Mouse (Mus musculus): ENCODE results near the gene Zfp770. TPM values are rescaled to one million over a fixed set of nuclear protein-coding genes. Genes with fewer than 3 reads are reported as not detected.
A peak's percentile ranks its signal among the peaks of the same experiment; 100 is the strongest.
"Not testable (repeated sequence)": the region's sequence is repeated elsewhere in the genome, so short reads cannot be mapped to it uniquely, and the experiment has no call there.

Zfp770 gene
- 19.4 and 20.2 TPM in 2 replicates for total RNA-seq (2015)
- 7.9 and 8.8 TPM in 2 replicates for total RNA-seq (2017)

DNA sequence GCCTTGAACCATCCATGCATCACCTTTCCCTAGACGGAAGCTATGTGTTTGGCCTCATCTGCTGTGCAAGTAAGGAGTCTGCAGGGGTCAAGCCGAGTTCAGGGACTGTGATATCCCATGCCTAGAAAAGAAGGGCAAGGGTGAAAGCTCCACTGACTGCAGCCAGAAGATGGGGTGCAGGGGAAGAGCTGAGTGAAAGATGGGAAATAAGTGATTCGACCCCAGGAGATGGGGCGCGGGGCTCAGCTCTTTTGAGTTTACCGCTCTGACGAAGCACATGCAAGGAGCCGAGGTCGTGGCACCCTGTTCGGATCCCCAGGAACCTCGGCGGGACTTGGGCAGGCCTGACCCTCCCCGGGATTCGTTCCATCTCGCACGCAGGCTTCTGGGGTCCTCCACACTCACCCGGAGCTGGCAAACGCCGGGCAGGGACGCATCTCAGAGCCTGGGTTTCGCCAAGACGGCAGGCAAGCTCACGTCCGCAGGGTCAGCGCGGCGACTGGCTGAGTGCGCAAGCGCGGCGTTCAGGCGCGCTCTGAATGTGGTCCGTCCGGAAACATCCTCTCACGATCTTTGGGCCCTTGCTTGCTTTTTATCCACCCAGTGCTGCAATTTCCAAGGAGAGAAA lies at the start of gene Zfp770:
Zfp770 (minus strand) TSS at position 538 of the 628 bp plus-strand sequence.
- peak; percentile 97 for ATAC-seq (replicated peaks; ENCODE audit: poor library complexity)

- no peak for ATAC-seq (replicated peaks; ENCODE audit: poor library complexity)
These were observed 48.2 kb upstream of the Zfp770 start for GRCm38 (mm10) chr2:114249440-114249839.

DNA sequence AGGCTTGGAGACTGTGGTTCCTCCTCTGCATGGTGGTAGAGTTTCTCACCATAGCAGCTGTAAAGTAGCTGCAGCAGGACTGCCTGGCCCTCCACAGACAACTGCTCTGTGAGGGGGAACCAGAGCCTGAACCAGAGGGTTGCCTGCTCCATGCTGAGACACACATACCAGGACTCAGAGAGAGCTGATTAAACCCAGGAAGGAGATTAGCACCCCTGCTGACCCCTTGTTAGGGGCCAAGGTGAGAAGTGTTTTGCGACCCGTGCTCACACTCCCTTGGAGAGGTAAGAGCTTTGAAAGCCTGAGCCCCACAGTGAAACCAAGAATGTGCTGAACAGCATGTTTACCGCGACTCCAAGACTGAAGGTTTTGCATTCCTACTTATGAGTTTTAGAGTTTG lies 36.4 kb upstream of the Zfp770 start:
- no peak for ATAC-seq (replicated peaks; ENCODE audit: poor library complexity)

DNA sequence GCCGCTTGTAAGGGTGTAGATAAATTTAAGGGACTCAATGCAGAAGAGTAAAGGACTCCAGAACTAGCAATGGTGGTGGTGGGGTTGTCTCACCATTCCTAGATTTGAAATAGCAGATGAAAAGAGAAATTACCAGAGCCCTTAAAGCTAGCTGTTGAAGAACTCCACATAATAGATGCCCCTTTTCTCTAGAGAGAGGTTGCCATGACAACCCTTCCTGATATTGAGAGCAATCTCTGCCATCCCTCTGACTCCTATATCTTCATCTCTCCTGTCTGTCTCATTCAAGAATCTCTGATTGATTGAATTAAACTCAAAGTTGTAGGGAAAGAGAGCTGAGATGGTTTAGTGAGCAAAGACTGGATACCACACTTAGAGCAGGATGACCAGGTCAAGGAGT lies 35.3 kb upstream of the Zfp770 start:
- no peak for ATAC-seq (replicated peaks; ENCODE audit: poor library complexity)

GRCm38 (mm10) chr2:114235584-114235983 lies 34.3 kb upstream of the Zfp770 start:
- ATAC-seq (replicated peaks; ENCODE audit: poor library complexity), result no peak

DNA sequence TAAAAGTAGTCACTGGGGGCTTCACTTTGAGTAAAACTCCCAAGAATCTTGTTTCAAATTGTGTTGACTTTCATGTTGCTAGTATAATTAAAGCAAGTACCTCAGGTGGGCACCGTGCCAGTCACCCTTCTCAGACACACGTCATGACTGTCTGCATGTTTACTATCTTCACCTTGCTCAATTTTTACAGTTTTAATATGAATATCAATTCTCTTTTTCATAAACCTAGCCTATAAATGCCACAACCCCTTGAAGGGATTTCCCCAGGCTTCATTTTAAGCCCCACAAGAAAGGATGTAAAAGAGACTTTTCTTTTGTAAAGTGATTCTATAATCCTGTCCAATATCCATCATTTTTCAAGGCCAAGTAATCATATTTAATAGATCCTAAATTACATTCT lies 30.0 kb upstream of the Zfp770 start:
- ATAC-seq (replicated peaks; ENCODE audit: poor library complexity), result no peak

- no peak for ATAC-seq (replicated peaks; ENCODE audit: poor library complexity)
These were observed 27.4 kb upstream of the Zfp770 start for GRCm38 (mm10) chr2:114228672-114229071.

GRCm38 (mm10) chr2:114205036-114205435 lies 3.8 kb upstream of the Zfp770 start:
- no peak for ATAC-seq (replicated peaks; ENCODE audit: poor library complexity)

GRCm38 (mm10) chr2:114201574-114201973 lies 305 bp upstream of the Zfp770 start:
- no peak for ATAC-seq (replicated peaks; ENCODE audit: poor library complexity)

GRCm38 (mm10) chr2:114196421-114196820 lies 4.8 kb downstream of the Zfp770 start:
- no peak for ATAC-seq (replicated peaks; ENCODE audit: poor library complexity)

GRCm38 (mm10) chr2:114186924-114187323 lies 14.3 kb downstream of the Zfp770 start, which contains the start of gene Aqr:
Aqr (minus strand) TSS chr2:114187024.
- ATAC-seq (replicated peaks; ENCODE audit: poor library complexity), result not testable (repeated sequence)

- no peak for ATAC-seq (replicated peaks; ENCODE audit: poor library complexity)
These were observed 23.2 kb downstream of the Zfp770 start for GRCm38 (mm10) chr2:114177802-114178733.

DNA sequence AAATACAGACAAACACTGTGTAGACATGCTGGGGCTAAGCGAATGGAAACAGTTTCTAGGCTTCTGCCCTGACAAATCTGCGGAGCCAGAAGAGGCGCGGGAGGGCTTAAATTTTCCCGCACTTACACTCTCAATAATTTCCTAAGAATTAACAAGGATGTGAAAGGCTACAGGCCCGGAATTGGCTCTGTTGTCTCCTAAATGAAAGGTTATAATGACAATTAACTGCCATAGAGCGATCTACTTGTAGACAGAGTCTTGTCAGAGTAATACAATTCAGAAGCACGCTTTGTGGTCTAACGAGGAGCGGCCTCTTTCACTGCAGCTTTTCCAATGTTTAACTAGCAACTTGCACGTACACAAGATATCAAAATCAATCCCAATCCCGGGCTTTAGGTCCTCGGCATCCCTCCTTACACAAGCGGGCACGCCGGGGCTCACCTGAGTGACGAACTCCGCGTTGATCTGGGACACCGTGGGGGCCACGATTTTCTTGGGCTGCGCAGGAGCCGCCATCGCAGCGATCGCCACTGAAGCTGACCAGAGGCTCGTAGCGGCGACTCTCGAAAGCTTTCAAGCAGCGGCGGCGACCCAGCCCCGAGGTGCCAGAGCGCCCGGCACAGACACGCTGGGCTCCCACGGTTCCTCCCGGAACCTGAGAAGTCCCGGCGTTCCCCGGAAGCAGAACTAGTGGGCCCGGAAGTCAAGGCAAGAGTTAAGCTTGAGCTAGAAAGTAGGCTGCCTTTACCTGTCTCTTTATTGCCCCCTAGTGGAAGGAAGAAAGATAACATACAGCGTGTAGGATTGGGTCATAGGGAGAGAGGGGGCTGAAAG lies 26.4 kb downstream of the Zfp770 start:
- ATAC-seq (replicated peaks; ENCODE audit: poor library complexity), result peak; percentile 99

DNA sequence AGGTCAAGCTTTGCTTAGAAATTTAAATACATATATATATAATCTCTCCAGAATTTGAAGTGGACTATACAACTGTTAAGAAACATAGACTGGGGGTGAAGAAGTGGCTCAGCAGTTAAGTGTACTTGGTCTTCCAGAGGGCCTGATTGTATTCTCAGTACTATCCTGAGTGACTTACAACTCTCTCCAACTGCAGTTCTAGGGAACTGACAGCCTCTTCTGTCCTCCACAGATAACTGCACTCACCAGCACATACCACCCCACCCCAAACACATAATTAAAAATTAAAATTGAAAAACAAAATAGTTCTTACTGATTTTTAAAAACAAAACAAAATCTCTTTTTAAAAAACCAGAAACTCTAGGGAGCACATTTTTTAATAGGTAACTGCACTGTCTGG lies 28.0 kb downstream of the Zfp770 start:
- ATAC-seq (replicated peaks; ENCODE audit: poor library complexity), result no peak

GRCm38 (mm10) chr2:114167837-114168236 lies 33.4 kb downstream of the Zfp770 start:
- ATAC-seq (replicated peaks; ENCODE audit: poor library complexity), result no peak

GRCm38 (mm10) chr2:114161978-114162377 lies 39.3 kb downstream of the Zfp770 start:
- no peak for ATAC-seq (replicated peaks; ENCODE audit: poor library complexity)

- peak; percentile 65 for ATAC-seq (replicated peaks; ENCODE audit: poor library complexity)
These were observed 43.9 kb downstream of the Zfp770 start for GRCm38 (mm10) chr2:114157345-114157744.

GRCm38 (mm10) chr2:114156639-114157038 lies 44.6 kb downstream of the Zfp770 start:
- peak; percentile 65 for ATAC-seq (replicated peaks; ENCODE audit: poor library complexity)

DNA sequence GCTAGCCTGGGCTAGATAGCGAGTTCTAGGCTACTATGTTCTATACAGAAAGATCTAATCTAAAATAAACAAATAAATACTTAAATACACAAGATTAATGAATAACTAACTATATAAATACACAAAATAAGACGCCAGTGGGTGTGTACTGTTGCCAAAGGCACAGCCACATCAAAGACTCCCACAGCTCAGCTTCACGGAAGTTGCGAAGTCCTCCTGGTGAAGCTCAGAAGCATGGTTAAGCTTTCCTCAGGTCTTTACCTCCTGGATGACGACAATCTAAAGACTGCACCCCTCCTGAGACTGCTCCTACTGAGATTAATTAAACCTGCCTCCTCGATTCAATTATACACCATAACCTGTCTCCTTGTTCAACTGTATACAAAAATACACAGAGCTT lies 48.0 kb downstream of the Zfp770 start:
- ATAC-seq (replicated peaks; ENCODE audit: poor library complexity), result no peak

DNA sequence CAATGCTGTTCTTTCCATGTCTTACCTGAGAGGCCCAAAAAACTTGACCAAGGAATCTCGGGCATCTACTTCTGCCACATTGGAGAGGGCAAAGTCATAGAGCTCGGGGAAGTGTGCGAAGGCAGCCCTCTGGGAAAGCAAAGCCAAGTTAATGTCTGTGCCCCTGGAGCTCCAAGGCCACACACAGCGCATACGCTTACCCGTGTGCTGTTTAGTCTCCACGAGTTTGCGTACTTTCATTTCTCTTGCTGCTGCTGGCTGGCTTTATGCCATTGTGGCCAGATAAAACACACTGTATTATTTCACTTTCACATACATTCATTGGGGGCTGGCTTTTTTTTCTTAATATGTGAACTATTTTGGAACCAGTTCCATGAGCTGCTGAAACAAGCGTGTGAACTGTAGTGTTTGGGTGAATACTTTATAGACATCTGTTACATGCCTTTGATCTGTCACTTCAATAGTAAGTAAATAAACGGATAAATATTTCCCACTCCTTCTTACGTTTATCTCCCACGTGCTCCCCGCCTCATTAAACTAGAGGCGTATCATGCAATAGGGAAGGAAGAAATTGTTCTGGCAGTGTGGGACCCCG lies 54.3 kb downstream of the Zfp770 start:
- ATAC-seq (replicated peaks; ENCODE audit: poor library complexity), result no peak

- ATAC-seq (replicated peaks; ENCODE audit: poor library complexity), result peak; percentile 95
These were observed 55.9 kb downstream of the Zfp770 start for GRCm38 (mm10) chr2:114145315-114145801.
